Mouse (Mus musculus) gastrocnemius, postnatal 36 days (tissue): ENCODE measurements around the gene Gm3182. TPM values are rescaled to one million over a fixed set of nuclear protein-coding genes. Genes with fewer than 3 reads are reported as not detected.
"Not testable (repeated sequence)": the region's sequence is repeated elsewhere in the genome, so short reads cannot be mapped to it uniquely, and the experiment has no call there.

Experiments
- DNase-seq, 2 experiments: peaks; one replicate each; pipeline ENCODE4 v3.0.0; 2022
- intact Hi-C: fragments of 180-260 bp; cut with DNase I; formaldehyde crosslinking; loops from one replicate; pipeline ENCODE4 v1.15.1; 2025
- long read RNA-seq, 2 experiments: library from polyadenylated mRNA; stranded (forward); transcript quantifications; one replicate each; pipeline ENCODE4 v2.0.0; 2021
- total RNA-seq, 2 experiments: library from RNA; stranded (reverse); gene quantifications; 2 replicates each; pipeline ENCODE4 v1.2.3; 2021

Gm3182 gene
- not detected for total RNA-seq
- long read RNA-seq, experiment 1: 0 reads
- long read RNA-seq, experiment 2: 0 reads

DNA sequence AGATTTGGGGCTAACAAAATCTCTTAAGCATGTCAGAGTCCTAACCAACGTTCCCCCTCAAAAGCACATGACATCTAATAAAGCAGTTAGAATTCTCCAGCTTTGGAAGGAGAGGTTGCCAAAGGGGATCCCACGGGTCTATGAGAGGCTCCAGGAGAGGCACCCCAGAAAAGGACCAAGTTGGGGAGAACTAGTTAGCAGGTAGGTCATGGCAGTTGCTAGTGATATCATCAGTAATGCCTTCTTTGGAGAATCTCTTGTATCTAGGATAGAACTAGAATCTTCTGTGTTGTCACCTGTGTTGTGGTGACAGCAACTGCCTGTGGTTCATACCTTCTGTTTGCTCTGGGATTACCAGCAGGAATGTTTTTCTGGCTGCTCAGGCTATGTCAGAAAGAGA is at the start of gene Gm3182:
TSS of gene Gm3182 (plus strand) at position 301 of the 400 bp plus-strand sequence.
- DNase-seq, intact Hi-C loops: not testable (repeated sequence)

DNA sequence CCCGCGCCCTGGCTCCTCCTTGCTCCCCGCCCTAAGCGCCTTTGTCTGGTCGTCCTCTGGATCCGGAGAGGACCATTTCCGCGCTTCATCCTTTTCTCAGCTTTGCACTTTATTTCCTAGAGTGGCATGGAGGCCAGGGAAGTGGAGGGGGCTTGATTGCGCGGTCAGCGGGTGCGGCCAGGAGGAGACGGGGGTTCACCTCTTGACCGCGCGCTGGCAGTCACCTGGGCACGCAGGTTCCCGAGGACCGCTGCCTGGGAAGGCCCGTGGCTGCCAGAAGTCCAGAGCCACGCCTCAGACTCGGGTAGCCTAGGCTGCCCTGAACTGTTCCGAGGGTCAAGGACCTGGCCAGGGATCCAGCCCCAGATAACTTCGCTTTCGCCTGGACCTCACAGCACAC is 17.9 kb downstream of the Gm3182 start:
- DNase-seq, intact Hi-C loops: not testable (repeated sequence)

Other genes starting within 250 kb of the Gm3182 start
- not detected for gene Gm3138, start 232.1 kb upstream of the Gm3182 start, total RNA-seq
- not detected for gene Gm3149, start 164.5 kb upstream of the Gm3182 start, total RNA-seq
- gene 2610042L04Rik, start 147.0 kb upstream of the Gm3182 start, total RNA-seq: under 1 TPM in 1 of 2 experiments, not detected in 1; 0.31 TPM
- not detected for gene Gm3159, start 84.2 kb upstream of the Gm3182 start, total RNA-seq
- gene Gm3164, start 66.3 kb upstream of the Gm3182 start, total RNA-seq: under 1 TPM in 1 of 2 experiments, not detected in 1; 0.26 TPM
- not detected for gene Gm3173, start 50.8 kb upstream of the Gm3182 start, total RNA-seq
- gene Gm3047, start 73.7 kb downstream of the Gm3182 start, total RNA-seq: not detected
- not detected for gene Gm8159, start 150.6 kb downstream of the Gm3182 start, total RNA-seq
- gene Gm3239, start 182.4 kb downstream of the Gm3182 start, total RNA-seq: not detected
- gene Gm7876, start 227.5 kb downstream of the Gm3182 start, total RNA-seq: not detected
- not detected for gene Gm3252, start 245.0 kb downstream of the Gm3182 start, total RNA-seq